Mouse (Mus musculus) spleen, adult 2 months (tissue): ENCODE measurements around the gene Tes3-ps.

Experiments
- CTCF ChIP-seq: fragments of 200-500 bp; IDR thresholded peaks from 2 replicates; pipeline ENCODE4 v1.5.1; 2011; ENCODE audit warnings: mild to moderate bottlenecking, inconsistent platforms; ENCODE audit not compliant: insufficient read depth, insufficient read length, insufficient replicate concordance; ENCODE audit errors: extremely low read depth
- POLR2A ChIP-seq: fragments of 200-500 bp; IDR thresholded peaks from 2 replicates; pipeline ENCODE4 v1.6.1; 2011; ENCODE audit warnings: low read depth, low read length, inconsistent platforms

DNA sequence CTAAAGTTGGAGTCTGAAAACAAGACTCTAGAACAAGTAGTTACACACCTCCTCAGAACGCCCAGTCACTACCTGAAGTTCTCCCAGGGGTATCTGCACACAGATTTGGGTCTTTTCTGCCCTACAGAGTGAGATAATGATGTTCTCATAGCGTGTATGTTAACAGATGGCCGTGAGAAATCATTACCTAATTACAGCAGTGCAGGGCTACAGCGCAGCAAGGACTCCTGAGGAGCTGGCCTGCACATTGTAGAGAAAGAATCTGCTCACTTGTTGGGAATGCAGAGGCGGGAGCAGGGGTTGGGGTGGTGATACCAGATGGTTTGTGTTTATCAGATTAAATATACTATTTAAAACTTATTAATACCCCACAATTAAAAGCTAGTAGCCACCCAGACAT, 12.6 kb upstream of the Tes3-ps start:
- TF ChIP-seq POLR2A (no peak), CTCF (no peak)
